Mouse (Mus musculus) bone marrow, adult 2 months (tissue): ENCODE measurements around the gene Zfp28.

Experiments used
- CTCF ChIP-seq: fragments of 200-500 bp; IDR thresholded peaks from 2 replicates; pipeline ENCODE4 v1.5.1; 2011; ENCODE audit warnings: low read length, control low read depth; ENCODE audit not compliant: control insufficient read depth, insufficient read depth
- POLR2A ChIP-seq: fragments of 200-500 bp; IDR thresholded peaks from 2 replicates; pipeline ENCODE4 v1.6.1; 2011; ENCODE audit warnings: low read depth, mild to moderate bottlenecking, control low read depth, low read length, borderline replicate concordance; ENCODE audit not compliant: control insufficient read depth

- TF ChIP-seq POLR2A: no peak
- TF ChIP-seq CTCF: no peak
Measured at GRCm38 (mm10) chr7:6386995-6387394, 3.9 kb downstream of the Zfp28 start.
